Mouse (Mus musculus) adrenal gland, postnatal 10 days (tissue): Measurements from ENCODE around the gene Eefsec. TPM values are rescaled to one million over a fixed set of nuclear protein-coding genes. Genes with fewer than 3 reads are reported as not detected.

Source experiments
- DNase-seq: peaks from one replicate; pipeline ENCODE4 v3.0.0; 2021; ENCODE audit warnings: mixed read lengths
- total RNA-seq, 2 experiments: library from RNA; stranded (reverse); gene quantifications; 2 replicates each; pipeline ENCODE4 v1.2.3; 2021

Gene Eefsec
- total RNA-seq, 2 experiments from 2014 or later: 14.8 to 18.0 TPM

DNA sequence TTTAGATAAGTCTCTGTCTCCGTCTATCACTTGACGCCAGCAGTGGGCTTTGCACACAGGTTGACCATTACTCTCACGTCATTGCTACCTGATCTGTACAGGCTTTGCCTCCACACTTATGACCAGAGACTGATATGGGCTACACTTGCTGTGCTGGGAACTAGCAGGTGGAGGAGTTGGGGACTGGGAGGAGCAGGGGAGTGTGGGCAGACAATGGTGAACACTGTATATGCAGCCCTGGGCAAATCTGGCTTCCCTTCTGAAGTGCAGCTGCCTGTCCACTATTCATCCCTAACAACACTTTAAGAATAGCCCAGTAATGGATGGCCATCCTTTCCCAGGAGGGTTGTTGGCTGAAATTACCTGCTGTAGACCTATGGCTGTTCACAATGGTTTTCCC, 103.4 kb downstream of the Eefsec start:
- DNase-seq: no peak

DNA sequence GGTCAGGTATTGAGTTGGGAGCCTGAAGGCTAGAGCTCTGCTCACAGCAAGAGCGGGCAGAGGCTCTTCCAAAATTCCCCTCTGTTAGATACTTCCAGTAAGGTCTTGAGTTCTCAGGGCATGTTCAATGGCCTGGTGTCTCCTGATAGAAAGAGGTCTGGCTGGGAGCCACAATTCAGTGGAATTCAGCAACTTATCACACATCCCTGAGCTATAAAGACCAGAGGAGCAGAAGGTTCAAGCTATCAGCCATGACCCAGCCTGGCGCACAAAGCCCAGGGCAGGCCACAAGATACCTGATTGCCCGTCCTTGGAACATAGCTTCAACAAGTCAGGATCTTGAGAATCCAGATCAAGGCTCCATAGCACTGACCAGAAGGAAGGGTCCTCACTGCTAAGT, 105.2 kb downstream of the Eefsec start:
- DNase-seq: no peak

DNA sequence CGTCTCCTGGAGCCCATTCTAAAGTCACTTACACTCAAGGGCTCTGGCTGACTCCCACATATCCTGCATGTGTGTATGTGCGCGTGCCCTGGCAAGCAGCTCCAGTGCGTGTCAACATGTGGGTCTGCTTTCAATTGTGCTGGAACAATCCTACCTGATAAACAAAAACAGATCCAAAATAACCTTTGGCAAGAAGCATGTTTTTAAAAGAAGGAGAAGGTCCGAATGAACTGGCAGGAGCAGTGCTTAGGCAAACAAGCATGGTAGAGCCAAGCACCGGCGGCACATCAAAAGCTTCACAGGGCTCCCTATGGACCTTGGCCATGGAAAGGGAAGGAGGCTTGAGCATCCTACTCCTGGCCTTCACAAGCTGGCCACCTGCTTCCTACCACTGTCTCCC, 105.6 kb downstream of the Eefsec start:
- DNase-seq: peak; percentile 31

DNA sequence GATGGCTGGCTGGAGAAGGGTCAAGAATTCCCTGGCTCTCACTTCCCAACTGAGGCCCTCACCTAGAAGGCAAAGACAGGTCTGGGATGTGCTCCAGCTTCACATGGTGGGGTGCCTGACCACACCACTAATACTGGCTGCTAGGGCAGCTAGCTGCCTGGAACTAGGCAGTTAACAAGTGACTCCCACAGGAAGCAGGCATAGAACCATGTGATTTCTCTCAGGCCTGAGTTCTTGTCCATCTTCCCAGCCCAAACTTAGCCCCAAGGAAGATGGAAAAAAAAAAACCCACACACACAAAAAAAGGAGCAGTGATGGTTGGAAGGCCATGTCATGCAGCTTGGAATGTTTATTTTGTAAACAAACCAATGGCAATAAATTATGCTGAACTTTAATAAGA, 117.0 kb downstream of the Eefsec start:
- no peak for DNase-seq

DNA sequence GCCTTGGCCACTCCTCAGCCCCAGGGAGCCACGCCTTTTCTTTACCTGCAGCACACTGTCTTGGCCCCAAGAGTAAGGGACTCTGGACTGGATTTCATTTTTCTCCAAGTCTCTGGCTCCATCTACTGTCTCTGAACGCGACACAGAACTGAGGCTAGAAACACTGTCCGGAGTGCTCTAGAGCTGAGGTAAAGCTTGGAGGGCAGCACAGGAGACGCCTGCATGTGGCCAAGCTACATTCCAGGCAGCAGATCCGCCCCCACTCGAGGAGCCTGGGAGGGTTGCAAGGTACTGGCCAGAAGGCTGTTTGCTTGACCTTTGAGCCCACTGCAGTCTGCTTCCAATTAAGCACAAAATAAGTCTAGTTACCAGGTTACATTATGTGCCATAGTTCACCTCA, 124.5 kb downstream of the Eefsec start:
- peak; percentile 29 for DNase-seq

DNA sequence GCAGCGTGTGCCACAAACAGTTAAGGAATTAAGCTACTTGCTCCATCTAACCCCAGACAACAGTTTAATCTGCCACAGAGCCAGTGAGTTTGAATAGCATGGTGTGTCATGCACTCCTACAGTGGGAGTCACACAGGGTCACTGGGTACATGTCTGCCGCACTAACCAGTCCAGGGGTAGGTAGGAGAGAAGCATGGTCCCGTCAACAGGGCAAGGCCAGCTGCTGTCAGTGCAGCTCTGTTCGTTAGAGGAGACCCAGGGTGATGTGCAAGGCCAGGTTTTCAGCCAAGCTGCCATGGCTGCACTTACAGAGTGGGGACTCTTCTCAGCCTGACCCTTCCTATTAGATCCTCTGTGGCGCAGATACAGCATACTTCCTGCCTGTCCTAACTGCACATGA, 125.1 kb downstream of the Eefsec start:
- no peak for DNase-seq

DNA sequence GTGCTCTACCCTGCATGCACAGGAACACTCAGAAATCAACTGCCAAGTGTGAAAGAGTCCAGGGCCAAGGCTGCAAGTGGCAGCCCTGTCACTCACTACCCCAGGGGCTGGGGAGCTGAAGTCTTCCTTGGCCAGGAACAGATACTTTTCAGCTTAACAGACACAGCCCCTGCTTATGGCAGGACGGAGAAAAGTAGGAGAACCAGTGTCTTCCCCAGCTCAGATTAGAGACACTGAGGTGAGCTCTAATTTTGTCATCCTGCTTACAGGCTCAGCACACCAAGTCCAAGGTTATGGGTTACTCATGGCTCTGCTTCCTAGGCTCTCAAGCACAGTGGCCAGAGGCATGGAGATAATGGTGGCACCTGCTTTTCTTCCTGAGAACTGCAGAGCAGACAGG, 126.6 kb downstream of the Eefsec start:
- no peak for DNase-seq

DNA sequence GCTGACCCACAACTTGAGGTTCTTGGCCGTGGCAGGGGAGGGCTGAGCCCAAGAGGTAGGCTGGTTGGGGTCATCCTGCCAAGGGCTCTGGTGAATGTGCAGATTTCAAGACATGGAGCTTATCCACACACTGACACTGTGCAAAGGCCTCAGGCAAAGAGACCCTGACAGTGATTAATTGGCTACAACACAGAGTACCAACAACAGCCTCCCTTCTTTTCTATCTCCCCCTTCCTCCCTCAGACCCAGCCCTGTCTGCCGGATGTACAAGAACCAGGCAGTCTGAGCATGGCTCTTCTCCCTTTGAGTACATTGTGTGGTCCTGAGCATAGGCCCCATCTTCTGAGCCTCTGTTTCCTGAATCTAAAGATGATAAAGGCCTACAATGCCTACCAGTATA, 131.0 kb downstream of the Eefsec start:
- no peak for DNase-seq

DNA sequence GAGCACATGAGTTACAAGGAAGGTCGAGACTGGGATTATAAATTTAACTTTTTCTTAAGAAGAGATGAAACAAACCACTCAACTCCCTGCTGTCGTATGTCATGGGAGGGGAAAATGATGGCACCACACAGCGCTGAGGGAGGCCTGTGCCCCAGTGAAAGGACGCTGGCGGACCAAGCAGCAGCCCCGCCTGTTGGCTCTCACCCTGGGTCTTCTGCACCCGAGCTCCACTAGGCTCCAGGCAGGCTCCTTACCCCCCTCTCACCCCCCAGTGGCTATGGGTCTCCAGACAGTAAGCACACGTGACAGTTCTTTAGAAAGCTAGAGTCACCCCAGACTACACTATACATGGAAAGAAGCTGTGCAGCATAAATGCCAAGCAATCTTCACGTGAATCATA, 132.4 kb downstream of the Eefsec start:
- DNase-seq: no peak

DNA sequence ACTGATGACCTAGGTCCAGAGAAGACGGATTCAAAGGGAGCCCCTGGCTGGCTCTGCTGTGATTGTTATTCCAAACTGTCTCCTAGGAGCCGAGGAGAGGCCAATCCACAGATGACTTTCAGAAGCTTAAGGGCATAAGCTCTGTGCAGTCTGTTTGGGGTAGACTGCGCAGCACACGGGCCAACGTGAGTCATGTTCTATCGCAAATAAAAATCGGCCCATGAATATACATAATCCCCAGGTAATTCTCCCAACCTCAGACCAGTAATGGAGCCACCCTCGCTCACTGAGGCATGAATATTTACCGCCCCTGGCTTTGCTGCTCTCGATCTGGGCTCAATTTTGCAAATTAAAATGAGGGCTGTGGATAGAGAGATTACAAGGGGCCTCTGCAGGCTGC, 134.7 kb downstream of the Eefsec start:
- no peak for DNase-seq

DNA sequence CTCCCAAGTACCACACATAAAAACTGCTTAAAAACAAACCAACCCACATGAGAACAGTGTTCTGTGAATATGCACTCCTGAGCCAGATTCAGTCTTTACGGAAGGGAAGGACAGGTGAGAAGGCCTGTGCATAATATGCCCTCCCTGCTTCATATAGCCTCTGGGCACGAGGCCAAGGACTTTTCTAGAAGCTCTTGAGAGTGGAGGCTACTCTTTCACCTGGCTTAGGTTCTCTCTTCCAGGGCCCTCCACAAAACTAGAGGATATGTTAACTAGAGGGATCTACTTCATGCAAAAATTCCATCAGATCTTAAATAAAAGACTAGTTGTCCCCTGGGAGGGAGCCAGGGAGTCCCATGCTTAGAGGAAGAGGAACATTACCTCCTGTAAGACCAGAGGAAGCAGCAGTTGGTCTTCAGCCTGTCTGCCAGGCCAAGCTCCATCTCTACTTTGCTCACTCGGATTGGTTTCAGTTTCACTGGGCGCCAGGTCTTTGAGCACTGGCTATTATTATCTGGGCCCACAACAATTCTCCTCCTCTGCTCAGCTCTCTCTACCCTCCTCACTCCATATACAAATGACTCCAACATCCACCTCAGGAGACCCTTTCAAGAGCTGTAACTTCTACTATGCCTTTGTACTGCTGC, 140.1 kb downstream of the Eefsec start:
- no peak for DNase-seq

DNA sequence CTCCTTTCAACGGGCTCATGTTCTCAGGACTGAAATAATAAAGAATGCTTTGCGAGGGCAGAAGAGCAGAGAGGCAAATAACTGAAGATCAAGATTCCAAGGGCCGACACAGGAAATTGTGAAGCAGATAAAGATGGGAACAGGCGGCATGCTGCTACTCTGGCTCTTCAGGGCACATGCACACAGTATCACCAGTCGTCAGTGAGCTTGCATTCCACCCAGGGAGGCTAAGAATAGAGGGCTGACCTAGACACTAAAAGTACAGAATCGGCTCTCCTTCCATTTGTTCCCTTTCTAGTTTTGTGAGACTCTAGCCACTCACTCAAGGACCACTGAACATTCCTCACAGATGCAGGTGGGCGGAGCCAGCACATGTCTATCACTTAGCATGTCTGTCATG, 145.1 kb downstream of the Eefsec start:
- DNase-seq: no peak

DNA sequence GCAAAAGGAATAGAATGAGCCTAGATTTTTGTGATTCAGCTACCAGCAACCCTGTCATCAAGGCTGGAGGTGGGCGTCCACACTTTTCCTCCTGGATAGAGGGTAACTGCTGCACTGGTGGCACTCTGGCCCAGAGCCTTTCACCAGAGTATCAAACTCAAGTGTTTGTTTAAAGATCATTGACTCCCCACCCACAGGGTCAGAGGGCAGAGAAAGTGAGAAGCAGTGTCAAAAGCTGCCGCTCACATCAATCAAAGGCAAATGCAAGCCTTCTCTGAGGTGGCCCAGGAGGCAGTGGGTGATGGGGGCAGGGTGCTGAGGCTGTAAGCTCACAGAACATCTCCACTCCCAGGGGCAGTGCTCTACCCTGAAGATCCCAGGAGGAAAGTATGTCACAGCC, 146.8 kb downstream of the Eefsec start:
- no peak for DNase-seq

DNA sequence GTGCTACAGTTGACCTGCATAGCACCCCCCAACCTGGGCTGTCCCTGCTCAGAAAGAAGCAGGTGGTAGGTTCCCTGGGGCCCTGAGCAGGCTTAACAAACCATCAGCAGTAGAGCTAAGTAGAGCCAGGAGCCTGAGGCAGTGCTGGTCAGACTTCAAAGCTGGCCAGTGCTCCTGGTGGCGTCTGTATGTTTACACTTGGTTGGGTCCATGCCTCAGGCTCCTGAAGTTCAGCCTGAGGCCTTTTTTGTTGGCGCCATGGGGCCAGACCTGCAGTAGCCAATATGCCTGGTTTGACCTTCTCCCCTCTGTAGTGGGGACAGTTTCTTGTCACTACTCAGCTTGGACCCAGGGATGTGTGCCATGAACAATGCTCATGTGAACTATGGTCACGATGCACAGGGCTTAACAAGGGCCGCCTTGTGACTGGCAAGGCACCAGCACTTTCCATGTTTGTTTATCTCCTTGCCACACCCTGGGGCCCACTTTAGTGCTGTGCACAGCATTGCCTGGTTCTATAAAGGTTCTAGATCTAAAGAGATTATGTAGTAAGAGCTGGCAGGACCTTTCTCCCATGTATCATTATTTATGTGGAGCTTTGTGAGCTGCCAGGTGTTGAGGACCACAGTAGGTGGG, 153.9 kb downstream of the Eefsec start:
- DNase-seq: no peak

DNA sequence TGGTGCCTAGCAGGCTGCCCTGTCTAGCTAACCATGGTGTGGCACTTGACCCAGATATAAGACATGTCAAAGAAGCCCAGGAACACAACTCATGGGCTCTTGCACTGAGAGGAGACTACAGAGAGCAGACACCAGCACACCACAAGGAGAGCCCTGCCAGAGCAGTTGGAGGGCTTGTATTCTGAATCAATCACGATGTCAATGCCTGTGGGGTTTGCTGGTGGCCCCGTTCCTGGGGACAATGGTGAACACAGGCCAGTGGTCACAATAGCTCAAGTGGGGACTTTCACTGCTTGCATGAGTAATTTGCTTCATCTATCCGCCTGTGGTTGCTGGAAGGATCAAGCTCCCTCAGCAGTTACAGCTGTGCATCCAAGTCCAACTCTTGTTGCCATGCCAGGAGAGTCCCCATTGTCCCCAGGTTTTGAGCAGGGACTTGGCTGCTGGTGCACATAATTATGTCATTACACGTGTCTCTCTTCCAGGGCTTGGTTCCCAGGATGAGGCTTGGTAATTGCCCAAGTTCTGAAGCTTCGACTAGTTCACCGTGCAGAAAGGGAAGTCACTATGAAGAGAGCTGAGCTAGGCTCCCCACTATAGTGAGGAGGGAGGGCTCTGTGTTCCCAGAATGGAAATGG, 156.1 kb downstream of the Eefsec start:
- peak; percentile 54 for DNase-seq

DNA sequence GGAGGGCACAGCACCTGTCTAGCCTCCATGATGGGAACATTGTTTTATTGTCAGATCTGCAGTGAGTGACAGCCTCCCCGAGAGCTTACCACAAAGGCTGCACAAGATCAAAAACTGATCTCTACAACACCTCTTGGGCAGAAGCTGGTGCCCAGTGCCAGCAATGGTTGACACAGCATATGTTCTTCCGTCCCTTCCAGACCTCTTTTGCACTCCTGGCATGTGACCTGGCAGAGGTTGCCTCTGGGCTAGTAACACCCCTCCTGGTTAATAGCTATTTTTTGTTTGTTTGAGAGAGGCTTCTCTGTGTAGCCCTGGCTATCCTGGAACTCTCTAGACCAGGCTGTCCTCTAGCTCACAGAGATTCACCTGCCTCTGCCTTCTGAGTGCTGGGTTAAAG, 168.2 kb downstream of the Eefsec start:
- no peak for DNase-seq

DNA sequence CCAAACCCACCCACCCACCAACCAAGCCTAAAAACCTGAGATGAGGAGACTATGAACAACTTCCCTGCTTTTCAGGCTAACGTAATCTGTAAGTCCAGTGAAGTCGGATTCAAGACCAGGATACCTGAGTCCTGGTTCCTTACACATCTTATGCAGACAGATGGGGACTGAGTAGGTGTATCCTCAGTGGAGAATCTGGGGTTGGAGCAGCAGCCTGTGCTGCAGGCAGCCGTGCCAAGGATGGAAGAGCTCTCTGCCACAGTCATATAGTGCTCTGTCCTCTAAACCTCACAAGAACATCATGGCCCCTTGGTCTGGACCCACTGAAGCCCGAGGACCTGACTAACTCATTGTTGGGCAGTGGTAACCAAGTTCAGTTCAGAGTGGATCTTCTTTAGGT, 169.1 kb downstream of the Eefsec start:
- DNase-seq: no peak

DNA sequence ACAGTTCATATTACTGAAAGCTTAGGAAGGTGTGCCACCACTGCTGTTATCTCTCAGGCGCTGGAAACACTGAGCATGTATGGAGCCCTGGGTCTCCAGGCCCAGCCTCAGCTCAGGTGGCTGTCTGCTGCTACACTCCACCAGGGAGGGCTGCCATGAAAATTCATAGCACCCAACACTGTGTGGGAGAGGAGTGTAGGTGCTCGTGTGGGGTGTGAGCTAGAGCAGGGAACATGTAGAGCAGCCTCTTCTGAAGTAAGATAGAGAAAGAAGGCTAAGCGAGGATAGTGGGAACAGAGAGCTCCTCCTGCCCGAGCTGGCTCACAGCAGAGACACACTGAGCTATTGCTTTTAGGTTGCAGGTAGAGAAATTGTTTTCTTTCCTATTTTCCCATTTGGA, 170.1 kb downstream of the Eefsec start:
- no peak for DNase-seq

DNA sequence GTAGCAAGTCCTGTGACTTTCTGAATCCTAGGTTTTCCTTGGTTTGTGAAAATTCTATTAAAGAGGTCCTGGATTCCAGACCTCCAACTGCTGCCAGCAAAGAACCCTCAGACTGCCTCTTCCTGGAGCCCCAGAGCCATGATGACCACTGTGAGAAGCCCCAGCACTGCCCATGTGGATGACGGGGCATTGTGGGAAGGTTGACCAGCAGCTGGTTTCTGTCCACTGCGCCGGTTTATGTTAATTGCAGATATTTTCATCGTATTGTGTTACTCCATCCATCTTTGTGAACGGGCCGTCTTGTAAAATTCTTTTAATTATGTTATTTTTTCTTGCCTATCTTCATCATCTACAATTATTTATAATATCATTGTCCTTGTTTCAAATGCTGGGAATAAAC, 171.7 kb downstream of the Eefsec start:
- DNase-seq: no peak

DNA sequence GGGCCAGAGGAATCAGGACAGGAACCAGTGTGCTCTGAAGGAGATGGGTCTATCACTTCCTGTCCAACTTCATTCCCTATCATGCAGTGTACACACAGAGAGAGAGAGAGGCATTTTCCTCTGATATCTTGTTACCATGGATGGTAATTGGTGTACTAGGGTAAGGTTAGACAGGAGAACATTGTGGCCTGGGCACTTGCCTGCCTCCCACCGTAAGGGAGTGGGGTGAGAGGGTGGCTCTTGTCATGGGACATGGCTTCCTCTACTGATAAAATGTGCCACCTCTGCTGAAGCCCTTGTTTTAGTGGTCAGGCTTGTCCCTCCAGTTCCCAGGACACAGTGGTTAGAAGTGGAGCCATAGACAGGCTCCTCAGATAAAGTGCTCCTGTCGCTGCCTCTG, 178.4 kb downstream of the Eefsec start:
- DNase-seq: no peak

DNA sequence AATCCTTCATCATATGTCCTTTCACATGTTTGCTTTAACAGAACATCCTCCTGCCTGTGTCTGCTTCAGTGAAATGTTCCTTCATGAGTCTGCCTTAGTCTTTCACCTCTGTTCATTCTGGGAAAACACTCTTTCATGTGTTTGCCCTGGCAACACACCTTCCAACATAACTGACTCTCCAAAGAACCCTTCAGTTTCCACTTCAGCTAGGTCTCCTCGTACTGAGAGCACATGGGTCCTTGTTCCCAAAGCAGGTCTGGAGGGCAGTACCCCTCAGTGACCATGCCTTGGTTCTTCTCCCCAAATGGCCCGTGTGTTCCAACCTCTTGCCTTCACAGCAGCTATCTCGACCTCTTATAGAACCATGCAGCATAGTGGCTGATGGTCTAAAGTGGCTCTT, 179.3 kb downstream of the Eefsec start:
- DNase-seq: no peak

DNA sequence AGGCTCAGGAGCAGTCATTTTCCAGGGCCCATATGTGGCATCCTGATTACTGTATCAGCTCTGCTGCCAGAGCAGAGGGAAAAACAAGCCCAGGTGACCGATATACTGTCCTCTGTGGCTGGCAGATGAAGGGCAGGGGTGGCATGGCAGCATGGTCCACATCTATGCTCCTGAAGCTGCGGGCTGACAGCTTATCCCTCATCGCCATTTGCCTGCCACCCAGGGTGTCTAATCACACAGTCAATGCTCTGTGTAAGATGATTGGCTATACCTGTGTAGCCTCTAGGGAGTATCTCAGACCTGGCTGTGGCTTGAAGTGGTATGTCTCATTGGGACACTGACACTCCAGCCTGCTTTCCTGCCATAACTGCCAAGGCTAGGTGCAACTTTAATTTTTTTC, 180.3 kb downstream of the Eefsec start:
- DNase-seq: no peak

DNA sequence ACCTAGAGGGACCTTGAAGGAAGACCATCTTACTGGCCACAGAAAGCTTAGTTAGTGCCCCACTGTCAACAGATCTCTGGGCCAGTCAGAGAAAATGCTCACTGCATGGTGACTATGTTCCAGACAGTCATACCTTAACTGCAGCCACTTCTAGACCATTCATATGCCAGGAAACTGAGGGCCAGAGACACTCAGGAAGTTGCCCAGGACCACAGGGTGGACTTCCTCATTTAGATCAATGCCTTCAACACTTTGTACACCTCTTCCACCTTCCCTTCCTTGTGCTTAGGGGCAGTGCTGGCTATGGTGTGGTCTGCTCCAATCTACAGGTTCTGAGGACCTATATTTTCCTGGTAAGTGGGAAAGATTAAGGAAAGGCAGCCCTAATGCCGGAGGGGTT, 181.0 kb downstream of the Eefsec start:
- no peak for DNase-seq

DNA sequence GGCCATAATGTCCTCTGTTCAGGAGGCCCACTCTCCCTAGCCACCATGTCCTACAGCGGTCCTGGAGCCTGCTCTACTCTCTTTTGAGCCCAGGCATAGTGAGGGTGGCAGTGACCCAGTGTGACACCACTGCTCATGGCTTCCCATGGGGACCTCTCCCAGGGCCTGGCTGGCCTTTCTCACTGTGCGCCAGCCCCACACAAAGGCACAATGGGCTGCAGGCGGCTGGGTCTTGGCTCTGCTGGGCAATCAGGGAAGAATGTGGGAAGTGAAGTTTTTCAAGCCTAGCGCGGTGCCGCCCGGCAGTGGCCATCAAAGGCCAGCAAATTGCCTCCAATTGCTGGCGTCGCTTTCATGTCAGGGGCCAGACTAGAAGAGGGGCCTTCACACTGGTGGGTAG, 184.2 kb downstream of the Eefsec start:
- DNase-seq: peak; percentile 33
